Mouse (Mus musculus): ENCODE data around the gene Phb. TPM values are rescaled to one million over a fixed set of nuclear protein-coding genes. Genes with fewer than 3 reads are reported as not detected.

Phb gene
- polyA plus RNA-seq, 1 experiment from 2014 or later = 305 TPM

GRCm38 (mm10) chr11:95645397-95646153, 21.2 kb upstream of the Phb start:
- Histone ChIP-seq H3K4me1 (replicated peaks; ENCODE audit: control insufficient read depth, insufficient read depth, low read length) (peaks cover 21% of the 10 kb centered on the region), H3K4me2 (ENCODE audit: low read length) (peak overlapping the region; percentile 38), H3K9ac (ENCODE audit: low read length) (no peak overlapping the region), H3K27me3 (replicated peaks; ENCODE audit: control insufficient read depth, insufficient read depth, low read length) (0 out of 2 replicates have a peak, but pooled peaks cover 10% of the 10 kb centered on the region), H3K9me3 (ENCODE audit: control insufficient read depth, low read length) (no peaks in the 10 kb centered on the region), H3K4me3 (ENCODE audit: low read depth, low read length) (no peak overlapping the region), H3K36me3 (ENCODE audit: control insufficient read depth, insufficient read depth, low read length) (no peaks in the 10 kb centered on the region), H3K27ac (ENCODE audit: low read depth) (no peak overlapping the region)
- DNase-seq (ENCODE audit: low spot score) (no peak), ATAC-seq (replicated peaks; ENCODE audit: low FRiP score, low TSS enrichment, low read depth) (no peak)
- whole genome bisulfite sequencing = 6% methylated on average over 34 of the region's 36 CpGs

GRCm38 (mm10) chr11:95646154-95646490, 20.6 kb upstream of the Phb start:
- ATAC-seq (replicated peaks; ENCODE audit: low FRiP score, low TSS enrichment, low read depth) = no peak
- no peak overlapping the region for H3K4me2 ChIP-seq (ENCODE audit: low read length)

GRCm38 (mm10) chr11:95647791-95648190, 19.0 kb upstream of the Phb start:
- Histone ChIP-seq H3K9me3 (ENCODE audit: control insufficient read depth, low read length) (no peaks in the 10 kb centered on the region), H3K27me3 (replicated peaks; ENCODE audit: control insufficient read depth, insufficient read depth, low read length) (0 out of 2 replicates have a peak, but pooled peaks cover 10% of the 10 kb centered on the region), H3K36me3 (ENCODE audit: control insufficient read depth, insufficient read depth, low read length) (no peaks in the 10 kb centered on the region), H3K9ac (ENCODE audit: low read length) (no peak overlapping the region), H3K4me2 (ENCODE audit: low read length) (no peak overlapping the region), H3K27ac (ENCODE audit: low read depth) (no peak overlapping the region), H3K4me3 (ENCODE audit: low read depth, low read length) (no peak overlapping the region), H3K4me1 (replicated peaks; ENCODE audit: control insufficient read depth, insufficient read depth, low read length) (peaks cover 21% of the 10 kb centered on the region)
- ATAC-seq (replicated peaks; ENCODE audit: low FRiP score, low TSS enrichment, low read depth) (no peak), DNase-seq (ENCODE audit: low spot score) (no peak)
- WGBS = 34% methylated on average over 3 of the region's 3 CpGs

More at GRCm38 (mm10) chr11:95646154-95646490, 20.6 kb upstream of the Phb start:
- Histone ChIP-seq H3K4me1 (replicated peaks; ENCODE audit: control insufficient read depth, insufficient read depth, low read length) (peaks cover 21% of the 10 kb centered on the region), H3K4me3 (ENCODE audit: low read depth, low read length) (no peak overlapping the region), H3K27me3 (replicated peaks; ENCODE audit: control insufficient read depth, insufficient read depth, low read length) (0 out of 2 replicates have a peak, but pooled peaks cover 10% of the 10 kb centered on the region), H3K36me3 (ENCODE audit: control insufficient read depth, insufficient read depth, low read length) (no peaks in the 10 kb centered on the region), H3K9me3 (ENCODE audit: control insufficient read depth, low read length) (no peaks in the 10 kb centered on the region), H3K9ac (ENCODE audit: low read length) (no peak overlapping the region), H3K27ac (ENCODE audit: low read depth) (no peak overlapping the region)
- 68% methylated on average over 3 of the region's 3 CpGs for WGBS
- no peak for DNase-seq (ENCODE audit: low spot score)

GRCm38 (mm10) chr11:95648827-95649226, 17.9 kb upstream of the Phb start:
- H3K4me2 ChIP-seq (ENCODE audit: low read length) = no peak overlapping the region
- H3K27me3 ChIP-seq (replicated peaks; ENCODE audit: control insufficient read depth, insufficient read depth, low read length) = 0 out of 2 replicates have a peak, but pooled peaks cover 10% of the 10 kb centered on the region
- H3K4me1 ChIP-seq (replicated peaks; ENCODE audit: control insufficient read depth, insufficient read depth, low read length) = peaks cover 11% of the 10 kb centered on the region
- no peak overlapping the region for H3K4me3 ChIP-seq (ENCODE audit: low read depth, low read length)
- H3K9ac ChIP-seq (ENCODE audit: low read length) = no peak overlapping the region
- ATAC-seq (replicated peaks; ENCODE audit: low FRiP score, low TSS enrichment, low read depth) (peak; percentile 70), DNase-seq (ENCODE audit: low spot score) (peak; percentile 92)
- H3K36me3 ChIP-seq (ENCODE audit: control insufficient read depth, insufficient read depth, low read length) = no peaks in the 10 kb centered on the region
- H3K27ac ChIP-seq (ENCODE audit: low read depth) = no peak overlapping the region
- 3% methylated on average over 4 of the region's 4 CpGs for WGBS
- no peaks in the 10 kb centered on the region for H3K9me3 ChIP-seq (ENCODE audit: control insufficient read depth, low read length)

- Histone ChIP-seq H3K27ac (ENCODE audit: low read depth) (no peak overlapping the region), H3K4me2 (ENCODE audit: low read length) (no peak overlapping the region), H3K4me3 (ENCODE audit: low read depth, low read length) (no peak overlapping the region), H3K9me3 (ENCODE audit: control insufficient read depth, low read length) (no peaks in the 10 kb centered on the region), H3K9ac (ENCODE audit: low read length) (no peak overlapping the region), H3K27me3 (replicated peaks; ENCODE audit: control insufficient read depth, insufficient read depth, low read length) (0 out of 2 replicates have a peak, but pooled peaks cover 7% of the 10 kb centered on the region), H3K36me3 (ENCODE audit: control insufficient read depth, insufficient read depth, low read length) (no peaks in the 10 kb centered on the region), H3K4me1 (replicated peaks; ENCODE audit: control insufficient read depth, insufficient read depth, low read length) (peaks cover 6% of the 10 kb centered on the region)
- 70% methylated on average over 7 of the region's 7 CpGs for WGBS
- DNase-seq (ENCODE audit: low spot score) = no peak
- no peak for ATAC-seq (replicated peaks; ENCODE audit: low FRiP score, low TSS enrichment, low read depth)
Measured at GRCm38 (mm10) chr11:95649560-95649959, 17.2 kb upstream of the Phb start.

GRCm38 (mm10) chr11:95650001-95650400, 16.8 kb upstream of the Phb start:
- Histone ChIP-seq H3K9me3 (ENCODE audit: control insufficient read depth, low read length) (no peaks in the 10 kb centered on the region), H3K9ac (ENCODE audit: low read length) (no peak overlapping the region), H3K4me2 (ENCODE audit: low read length) (no peak overlapping the region), H3K4me1 (replicated peaks; ENCODE audit: control insufficient read depth, insufficient read depth, low read length) (peaks cover 6% of the 10 kb centered on the region), H3K4me3 (ENCODE audit: low read depth, low read length) (no peak overlapping the region), H3K27ac (ENCODE audit: low read depth) (no peak overlapping the region), H3K36me3 (ENCODE audit: control insufficient read depth, insufficient read depth, low read length) (no peaks in the 10 kb centered on the region), H3K27me3 (replicated peaks; ENCODE audit: control insufficient read depth, insufficient read depth, low read length) (0 out of 2 replicates have a peak, but pooled peaks cover 6% of the 10 kb centered on the region)
- 27% methylated on average over 2 of the region's 2 CpGs for WGBS
- no peak for DNase-seq (ENCODE audit: low spot score)
- no peak for ATAC-seq (replicated peaks; ENCODE audit: low FRiP score, low TSS enrichment, low read depth)

GRCm38 (mm10) chr11:95650981-95651380, 15.8 kb upstream of the Phb start:
- WGBS = 65% methylated on average over 9 of the region's 9 CpGs
- DNase-seq (ENCODE audit: low spot score) = no peak
- Histone ChIP-seq H3K27me3 (replicated peaks; ENCODE audit: control insufficient read depth, insufficient read depth, low read length) (0 out of 2 replicates have a peak, but pooled peaks cover 6% of the 10 kb centered on the region), H3K4me3 (ENCODE audit: low read depth, low read length) (no peak overlapping the region), H3K4me2 (ENCODE audit: low read length) (no peak overlapping the region), H3K9me3 (ENCODE audit: control insufficient read depth, low read length) (no peaks in the 10 kb centered on the region), H3K4me1 (replicated peaks; ENCODE audit: control insufficient read depth, insufficient read depth, low read length) (no peaks in the 10 kb centered on the region; the same call in 1 of the 2 replicates), H3K9ac (ENCODE audit: low read length) (no peak overlapping the region), H3K27ac (ENCODE audit: low read depth) (no peak overlapping the region), H3K36me3 (ENCODE audit: control insufficient read depth, insufficient read depth, low read length) (no peaks in the 10 kb centered on the region)
- ATAC-seq (replicated peaks; ENCODE audit: low FRiP score, low TSS enrichment, low read depth) = no peak

GRCm38 (mm10) chr11:95657449-95657848, 9.3 kb upstream of the Phb start:
- Histone ChIP-seq H3K27ac (ENCODE audit: low read depth) (no peak overlapping the region), H3K4me2 (ENCODE audit: low read length) (no peak overlapping the region), H3K27me3 (replicated peaks; ENCODE audit: control insufficient read depth, insufficient read depth, low read length) (no peaks in the 10 kb centered on the region), H3K4me1 (replicated peaks; ENCODE audit: control insufficient read depth, insufficient read depth, low read length) (no peaks in the 10 kb centered on the region), H3K4me3 (ENCODE audit: low read depth, low read length) (no peak overlapping the region), H3K9ac (ENCODE audit: low read length) (no peak overlapping the region), H3K9me3 (ENCODE audit: control insufficient read depth, low read length) (no peaks in the 10 kb centered on the region), H3K36me3 (ENCODE audit: control insufficient read depth, insufficient read depth, low read length) (no peaks in the 10 kb centered on the region)
- no peak for ATAC-seq (replicated peaks; ENCODE audit: low FRiP score, low TSS enrichment, low read depth)
- DNase-seq (ENCODE audit: low spot score) = no peak
- 62% methylated on average over 4 of the region's 4 CpGs for WGBS

GRCm38 (mm10) chr11:95667177-95667576, 420 bp downstream of the Phb start:
- Histone ChIP-seq H3K4me3 (ENCODE audit: low read depth, low read length) (peak overlapping the region; percentile 88), H3K9me3 (ENCODE audit: control insufficient read depth, low read length) (no peaks in the 10 kb centered on the region), H3K4me1 (replicated peaks; ENCODE audit: control insufficient read depth, insufficient read depth, low read length) (peaks cover 5% of the 10 kb centered on the region), H3K36me3 (ENCODE audit: control insufficient read depth, insufficient read depth, low read length) (peaks cover 42% of the 10 kb centered on the region), H3K4me2 (ENCODE audit: low read length) (peak overlapping the region; percentile 94), H3K9ac (ENCODE audit: low read length) (peak overlapping the region; percentile 67), H3K27me3 (replicated peaks; ENCODE audit: control insufficient read depth, insufficient read depth, low read length) (no peaks in the 10 kb centered on the region), H3K27ac (ENCODE audit: low read depth) (peak overlapping the region; percentile 48)
- 3% methylated on average over 11 of the region's 11 CpGs for WGBS
- DNase-seq (ENCODE audit: low spot score) (no peak), ATAC-seq (replicated peaks; ENCODE audit: low FRiP score, low TSS enrichment, low read depth) (peak; percentile 10)
